Mouse (Mus musculus) spleen, adult 2 months (tissue): ENCODE data around the gene Kndc1.

ENCODE experiments used
- CTCF ChIP-seq: fragments of 200-500 bp; IDR thresholded peaks from 2 replicates; pipeline ENCODE4 v1.5.1; 2011; ENCODE audit warnings: mild to moderate bottlenecking, inconsistent platforms; ENCODE audit not compliant: insufficient read depth, insufficient read length, insufficient replicate concordance; ENCODE audit errors: extremely low read depth
- POLR2A ChIP-seq: fragments of 200-500 bp; IDR thresholded peaks from 2 replicates; pipeline ENCODE4 v1.6.1; 2011; ENCODE audit warnings: low read depth, low read length, inconsistent platforms

- no peak for TF ChIP-seq CTCF
- no peak for TF ChIP-seq POLR2A
These were observed 23.8 kb downstream of the Kndc1 start for GRCm38 (mm10) chr7:139918262-139918661.
